Comparison of ENCODE assay signal across 18 mouse cellular contexts in genomic region chr16:57292296-57292695, GRCm38 (mm10). TPM values are rescaled to one million over a fixed set of nuclear protein-coding genes. Genes with fewer than 3 reads are reported as not detected.
"Had no signal": no experiment of that assay in that cellular context is flagged by ENCODE, and none has a peak within 500 bp of the region (broad histone marks: within the 10 kb centered on the region; RNA-seq: fewer than 3 reads in every experiment).

No protein-coding gene starts in this region.

- ATAC-seq: lung, postnatal 0 days; midbrain, embryonic 13.5 days; midbrain, embryonic 15.5 days had no signal

- H3K27me3 ChIP-seq: lung, embryonic 15.5 days; midbrain, embryonic 13.5 days; midbrain, embryonic 15.5 days; neural tube, embryonic 12.5 days; stomach, embryonic 15.5 days had no signal

- H3K4me2 ChIP-seq: lung, embryonic 15.5 days; midbrain, embryonic 11.5 days; midbrain, embryonic 13.5 days; midbrain, embryonic 15.5 days; neural tube, embryonic 12.5 days; stomach, embryonic 15.5 days had no signal

- H3K9me3 ChIP-seq: lung, embryonic 15.5 days; megakaryocyte, embryonic 14.5 days; midbrain, embryonic 13.5 days; midbrain, embryonic 15.5 days; neural tube, embryonic 12.5 days; stomach, embryonic 15.5 days had no signal

- H3K9ac ChIP-seq: lung, embryonic 15.5 days; midbrain, embryonic 13.5 days; midbrain, embryonic 15.5 days; neural tube, embryonic 12.5 days; stomach, embryonic 15.5 days had no signal

- H3K4me3 ChIP-seq: lung, embryonic 15.5 days; megakaryocyte, embryonic 14.5 days; midbrain, embryonic 13.5 days; midbrain, embryonic 15.5 days; neural tube, embryonic 12.5 days; stomach, embryonic 15.5 days had no signal

- DNase-seq: lung, adult 2 months; lung, postnatal 14 days; lung, postnatal 36 days; right cerebral cortex, postnatal 14 days; thymus, adult 2 months; thymus, postnatal 25 days had no signal

- H3K27ac ChIP-seq: lung, embryonic 15.5 days; macrophage; midbrain, embryonic 13.5 days; midbrain, embryonic 15.5 days; neural tube, embryonic 12.5 days; stomach, embryonic 15.5 days; stomach, postnatal 0 days had no signal

- H3K36me3 ChIP-seq: lung, embryonic 15.5 days; midbrain, embryonic 13.5 days; midbrain, embryonic 15.5 days; neural tube, embryonic 12.5 days; stomach, embryonic 15.5 days had no signal

- H3K4me1 ChIP-seq: lung, embryonic 15.5 days; midbrain, embryonic 13.5 days; midbrain, embryonic 15.5 days; neural tube, embryonic 12.5 days; stomach, embryonic 15.5 days had no signal

RNA-seq across cellular contexts. Expression of gene Tmem30c, which starts 0.4 kb away (rescaled TPM):
- total RNA-seq: neutrophil, adult 5-6 weeks had no signal
- polyA plus RNA-seq: lung, adult 2 months; lung, embryonic 15.5 days; macrophage; spleen, adult 2 months; stomach, postnatal 0 days; thymus, adult 2 months had no signal
